Mouse (Mus musculus) ES-Bruce4 (cell line): ENCODE measurements around the gene Hsd17b3. TPM values are rescaled to one million over a fixed set of nuclear protein-coding genes. Genes with fewer than 3 reads are reported as not detected.
A peak's percentile ranks its signal among the peaks of the same experiment; 100 is the strongest.

Experiments used
- H3K27ac ChIP-seq: 2 replicates; pipeline ENCODE4 v1.5.1; 2012; ENCODE audit warnings: low read length, inconsistent platforms; ENCODE audit not compliant: insufficient read depth
- H3K27me3 ChIP-seq: 2 replicates; pipeline ENCODE4 v1.6.1; 2012; ENCODE audit warnings: mild to moderate bottlenecking, low read length, inconsistent platforms; ENCODE audit not compliant: control insufficient read depth, poor library complexity, insufficient read depth, severe bottlenecking
- H3K36me3 ChIP-seq: 2 replicates; pipeline ENCODE4 v1.6.1; 2012; ENCODE audit warnings: inconsistent platforms, mild to moderate bottlenecking, low read length, moderate library complexity; ENCODE audit not compliant: control insufficient read depth, poor library complexity, insufficient read depth, severe bottlenecking
- H3K4me1 ChIP-seq: one replicate; pipeline ENCODE4 v1.8.1; 2011; ENCODE audit warnings: low read length; ENCODE audit not compliant: control insufficient read depth, insufficient read depth
- H3K4me3 ChIP-seq: 2 replicates; pipeline ENCODE4 v1.5.1; 2011; ENCODE audit warnings: low read depth, mild to moderate bottlenecking, low read length
- H3K9ac ChIP-seq: 2 replicates; pipeline ENCODE4 v1.6.1; 2012; ENCODE audit warnings: low read depth, mild to moderate bottlenecking, inconsistent platforms; ENCODE audit not compliant: poor library complexity, severe bottlenecking
- H3K9me3 ChIP-seq: replicated peaks from 2 replicates; pipeline ENCODE4 v1.6.1; 2012; ENCODE audit warnings: mild to moderate bottlenecking, low read length, inconsistent platforms; ENCODE audit not compliant: control insufficient read depth, poor library complexity, insufficient read depth, severe bottlenecking
- CTCF ChIP-seq: IDR thresholded peaks from one replicate; pipeline ENCODE4 v1.8.1; 2011; ENCODE audit warnings: low read depth, low read length
- EP300 ChIP-seq: IDR thresholded peaks from 2 replicates; pipeline ENCODE4 v1.6.1; 2011; ENCODE audit warnings: low read depth, low read length; ENCODE audit not compliant: insufficient read depth
- POLR2A ChIP-seq: IDR thresholded peaks from one replicate; pipeline ENCODE4 v1.8.1; 2011; ENCODE audit warnings: low read length; ENCODE audit not compliant: insufficient read depth
- polyA plus RNA-seq: library from polyadenylated mRNA; stranded (reverse); fragments of >200 nt; gene quantifications from 2 replicates; pipeline ENCODE4 v1.2.4, GENCODE M21; 2011; ENCODE audit warnings: low read depth; ENCODE audit not compliant: missing spikeins, insufficient read depth, insufficient read length

Gene Hsd17b3
- polyA plus RNA-seq, 1 experiment: not detected

DNA sequence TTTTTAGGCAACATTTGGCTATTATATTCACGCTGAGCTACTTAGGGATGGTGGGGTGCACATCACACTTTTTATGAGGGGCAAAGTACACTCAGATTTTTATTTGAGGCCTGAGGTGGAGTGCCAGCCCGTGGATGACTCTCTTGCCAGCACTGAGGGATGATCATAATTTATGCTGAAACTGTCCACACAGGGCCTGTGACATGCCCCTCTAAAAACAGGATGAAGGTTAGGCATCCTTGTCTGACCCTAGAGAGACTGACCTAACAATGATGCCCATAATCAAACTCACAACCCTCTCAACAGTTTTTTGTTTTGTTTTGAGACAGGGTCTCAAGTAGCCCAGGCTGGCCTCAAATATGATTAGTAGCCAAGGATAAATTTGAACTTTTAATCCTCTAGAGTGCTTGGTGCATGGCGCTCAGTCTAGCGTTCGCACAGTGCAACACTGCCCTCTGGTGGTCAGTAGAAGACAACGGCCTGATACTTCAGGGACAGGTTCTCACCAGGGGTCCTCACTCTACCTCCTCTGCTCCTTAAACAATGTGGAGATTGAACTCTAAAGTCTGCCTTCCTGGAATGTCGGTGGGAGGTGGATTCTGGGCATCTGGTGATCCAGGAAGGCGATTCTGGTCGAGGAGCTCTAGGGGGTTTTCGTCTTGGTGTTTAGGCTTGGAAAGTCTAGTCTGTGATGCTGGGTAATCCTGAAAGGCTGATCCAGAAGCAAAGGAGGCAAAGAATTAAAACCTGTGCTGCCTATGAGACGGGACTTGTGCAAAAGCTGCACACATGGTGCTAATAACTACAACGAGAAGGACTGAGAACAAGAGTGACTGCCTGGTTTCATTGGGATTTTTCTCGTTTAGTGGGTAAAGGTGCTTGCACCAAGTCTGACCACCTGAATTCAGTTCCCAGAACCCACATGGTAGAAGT lies 52.7 kb downstream of the Hsd17b3 start:
- Histone ChIP-seq H3K36me3 (no peaks in the 10 kb centered on the region), H3K9me3 (no peaks in the 10 kb centered on the region), H3K9ac (no peak overlapping the region), H3K27ac (no peak overlapping the region), H3K4me1 (no peaks in the 10 kb centered on the region), H3K4me3 (no peak overlapping the region), H3K27me3 (no peaks in the 10 kb centered on the region)
- peak; percentile 93 for TF ChIP-seq CTCF
- TF ChIP-seq EP300: 0 out of 2 replicates have a peak, but pooled peaks have one; percentile 31
- TF ChIP-seq POLR2A: no peak

DNA sequence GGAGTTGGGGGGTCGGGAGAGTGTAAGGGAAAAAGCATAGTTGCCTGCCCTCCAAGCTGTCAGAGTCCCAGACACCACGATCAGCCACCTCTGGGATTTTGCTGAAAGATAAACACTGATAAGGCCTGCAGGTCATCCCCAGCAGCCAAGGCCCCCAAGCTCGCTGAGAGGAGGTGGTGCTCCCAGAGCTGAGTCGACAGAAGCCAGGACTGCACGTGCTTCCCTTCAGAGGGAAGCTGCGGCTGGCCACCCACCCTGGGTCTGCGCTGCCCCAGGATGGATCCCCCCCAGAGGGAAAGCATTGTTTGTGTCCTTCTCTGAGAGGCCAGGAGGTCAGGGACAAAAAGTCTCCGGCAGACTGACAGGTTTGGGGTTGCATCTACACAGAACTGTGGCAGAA lies 54.0 kb downstream of the Hsd17b3 start:
- no peaks in the 10 kb centered on the region for H3K27me3 ChIP-seq
- no peak overlapping the region for H3K9ac ChIP-seq
- no peaks in the 10 kb centered on the region for H3K4me1 ChIP-seq
- no peak for TF ChIP-seq POLR2A
- peak; percentile 54; the same call in 1 of the 2 replicates for TF ChIP-seq EP300
- no peak for TF ChIP-seq CTCF
- H3K9me3 ChIP-seq: no peaks in the 10 kb centered on the region
- no peak overlapping the region for H3K4me3 ChIP-seq
- no peaks in the 10 kb centered on the region for H3K36me3 ChIP-seq
- no peak overlapping the region for H3K27ac ChIP-seq

DNA sequence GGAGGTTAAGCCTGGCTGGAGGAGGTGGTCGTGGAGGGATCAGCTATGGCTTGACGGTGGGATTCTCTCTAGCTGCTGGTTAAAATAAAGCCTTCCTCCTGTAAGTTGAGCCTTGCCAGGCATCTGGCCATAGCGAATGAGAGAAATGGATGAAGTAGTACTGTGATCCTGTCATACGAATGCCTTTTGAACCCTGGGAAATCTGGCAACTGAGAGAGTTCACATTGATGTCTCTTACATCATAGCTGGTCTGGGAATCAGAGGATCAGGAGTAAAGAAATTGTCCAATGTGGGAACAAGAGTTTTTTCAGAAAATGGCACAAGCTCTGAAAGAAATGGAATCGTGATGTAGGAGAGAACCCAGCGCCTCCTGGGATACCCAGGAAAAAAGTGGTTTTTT lies 55.1 kb downstream of the Hsd17b3 start:
- Histone ChIP-seq H3K27ac (no peak overlapping the region), H3K4me1 (no peaks in the 10 kb centered on the region), H3K4me3 (no peak overlapping the region), H3K9ac (no peak overlapping the region), H3K36me3 (no peaks in the 10 kb centered on the region), H3K27me3 (no peaks in the 10 kb centered on the region), H3K9me3 (no peaks in the 10 kb centered on the region)
- TF ChIP-seq EP300 (no peak), CTCF (no peak), POLR2A (no peak)

DNA sequence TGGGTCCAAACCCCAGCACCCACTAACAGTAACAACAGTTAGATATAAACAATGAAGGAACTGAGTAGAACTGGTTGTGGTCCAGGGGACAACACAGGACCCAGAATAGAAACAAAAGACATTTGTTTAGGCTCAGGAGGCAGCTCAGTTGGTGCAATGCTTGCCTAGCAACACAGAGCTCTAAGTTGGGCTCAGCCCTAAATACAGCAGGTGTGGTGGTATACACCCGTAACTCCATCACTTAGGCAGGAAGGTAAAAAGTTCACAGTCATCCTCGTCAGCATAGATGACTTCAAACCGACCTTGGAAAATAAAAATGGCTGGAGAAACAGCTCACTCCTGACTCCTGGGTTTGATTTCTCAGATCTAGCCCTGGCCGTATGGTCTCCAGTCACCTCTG lies 55.8 kb downstream of the Hsd17b3 start:
- Histone ChIP-seq H3K9ac (no peak overlapping the region), H3K4me1 (no peaks in the 10 kb centered on the region), H3K27ac (no peak overlapping the region), H3K36me3 (no peaks in the 10 kb centered on the region), H3K27me3 (no peaks in the 10 kb centered on the region), H3K4me3 (no peak overlapping the region), H3K9me3 (no peaks in the 10 kb centered on the region)
- no peak for TF ChIP-seq CTCF
- TF ChIP-seq POLR2A: no peak
- TF ChIP-seq EP300: no peak

DNA sequence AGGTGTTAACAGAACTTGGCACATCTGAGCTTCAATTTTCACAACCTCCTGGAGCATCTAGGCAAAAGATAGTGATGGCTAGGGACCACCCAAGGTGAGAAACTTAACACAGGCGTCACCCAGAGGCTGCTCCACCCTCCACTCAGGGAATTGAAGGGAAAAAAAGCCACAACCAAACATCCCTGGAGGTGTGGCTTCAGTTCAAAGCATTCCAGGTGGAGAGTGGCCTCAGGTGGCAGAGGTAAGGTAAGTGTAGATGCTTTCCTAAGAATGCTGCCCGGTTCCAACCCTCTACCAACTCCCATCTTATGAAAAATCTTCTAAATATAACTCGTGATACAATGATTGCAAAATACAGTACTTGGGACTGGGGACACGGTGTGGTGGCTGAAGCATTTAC lies 57.8 kb downstream of the Hsd17b3 start:
- Histone ChIP-seq H3K27me3 (no peaks in the 10 kb centered on the region), H3K36me3 (no peaks in the 10 kb centered on the region), H3K27ac (no peak overlapping the region), H3K9ac (no peak overlapping the region), H3K9me3 (no peaks in the 10 kb centered on the region), H3K4me3 (no peak overlapping the region), H3K4me1 (no peaks in the 10 kb centered on the region)
- TF ChIP-seq CTCF (no peak), EP300 (no peak), POLR2A (no peak)

DNA sequence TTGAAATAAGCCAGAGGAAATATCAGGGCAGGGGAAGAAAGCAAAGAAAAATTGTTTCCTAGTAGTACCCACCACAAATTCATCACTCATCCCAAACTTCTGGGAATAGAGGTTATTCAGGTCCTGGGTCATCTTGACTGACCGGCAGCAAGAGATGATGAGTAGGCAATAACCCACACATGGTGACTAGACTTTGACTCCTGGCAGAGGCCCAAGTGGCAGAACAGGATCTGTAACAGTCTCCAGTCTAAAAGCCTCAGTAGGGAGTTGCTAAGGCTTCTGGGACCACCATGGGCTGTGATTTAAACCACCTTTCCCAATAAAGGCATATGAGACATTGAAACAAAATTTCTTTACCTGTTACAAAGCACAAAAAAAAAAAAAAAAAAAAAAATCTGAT lies 58.2 kb downstream of the Hsd17b3 start:
- Histone ChIP-seq H3K9me3 (no peaks in the 10 kb centered on the region), H3K4me3 (no peak overlapping the region), H3K4me1 (no peaks in the 10 kb centered on the region), H3K36me3 (no peaks in the 10 kb centered on the region), H3K9ac (no peak overlapping the region), H3K27ac (no peak overlapping the region), H3K27me3 (no peaks in the 10 kb centered on the region)
- no peak for TF ChIP-seq EP300
- no peak for TF ChIP-seq CTCF
- no peak for TF ChIP-seq POLR2A
